Mouse (Mus musculus) intestine, postnatal 0 days (tissue): ENCODE results near the gene Arsg. TPM values are rescaled to one million over a fixed set of nuclear protein-coding genes. Genes with fewer than 3 reads are reported as not detected.

Source experiments
- ATAC-seq: fragments of 200-750 bp; cut with Nextera tagmentation; 2 replicates; pipeline ENCODE4 v1.8.0; 2017; ENCODE audit warnings: mild to moderate bottlenecking, moderate TSS enrichment, moderate library complexity
- H3K27ac ChIP-seq: fragments of 300-500 bp; sonication (generic); 2 replicates; pipeline ENCODE4 v1.5.1; 2014; ENCODE audit warnings: mild to moderate bottlenecking, low read depth, low read length, moderate library complexity
- H3K27me3 ChIP-seq: fragments of 300-500 bp; sonication (generic); replicated peaks from 2 replicates; pipeline ENCODE4 v1.6.1; 2014; ENCODE audit warnings: low read length, mixed read lengths; ENCODE audit not compliant: control insufficient read depth, insufficient read depth
- H3K36me3 ChIP-seq: fragments of 300-500 bp; sonication (generic); 2 replicates; pipeline ENCODE4 v1.6.1; 2014; ENCODE audit warnings: mild to moderate bottlenecking, moderate library complexity; ENCODE audit not compliant: control insufficient read depth, insufficient read depth
- H3K4me1 ChIP-seq: fragments of 300-500 bp; sonication (generic); replicated peaks from 2 replicates; pipeline ENCODE4 v1.6.1; 2014; ENCODE audit warnings: antibody characterized with exemption, low read length, mixed read lengths; ENCODE audit not compliant: control insufficient read depth, insufficient read depth
- H3K4me2 ChIP-seq: fragments of 300-500 bp; sonication (generic); replicated peaks from 2 replicates; pipeline ENCODE4 v1.6.1; 2014; ENCODE audit warnings: low read depth, mild to moderate bottlenecking, moderate library complexity
- H3K4me3 ChIP-seq: fragments of 300-500 bp; sonication (generic); 2 replicates; pipeline ENCODE4 v1.5.1; 2014; ENCODE audit warnings: low read depth, low read length
- H3K9ac ChIP-seq: fragments of 300-500 bp; sonication (generic); 2 replicates; pipeline ENCODE4 v1.6.1; 2014; ENCODE audit warnings: mild to moderate bottlenecking, low read depth, low read length
- H3K9me3 ChIP-seq: fragments of 300-500 bp; sonication (generic); 2 replicates; pipeline ENCODE4 v1.6.1; 2016; ENCODE audit warnings: mixed run types; ENCODE audit not compliant: control insufficient read depth
- CTCF ChIP-seq: sonication (generic); IDR thresholded peaks from 2 replicates; pipeline ENCODE4 v1.5.1; 2016; ENCODE audit warnings: low read depth, mild to moderate bottlenecking, control low read depth, antibody characterized with exemption, moderate library complexity
- WGBS: fragments of 180-500 bp; shearing (Covaris S2); extraction: QIAGEN DNeasy Blood & Tissue Kit; methylation state at CpG from one replicate; pipeline ENCODE4 v1.1.7; 2014; 5-methylcytosine and 5-hydroxymethylcytosine counted together
- polyA plus RNA-seq: library from polyadenylated mRNA; unstranded; fragments of >200 nt; fragmentation: Nextera tagmentation; extraction: Ambion mirVana; gene quantifications from 2 replicates; pipeline ENCODE4 v1.2.1, GENCODE M21; 2015

The Arsg gene
- polyA plus RNA-seq, 1 experiment from 2014 or later, result 50.9 TPM

- peak; percentile 43 for TF ChIP-seq CTCF
- Histone ChIP-seq H3K36me3 (no peaks in the 10 kb centered on the region), H3K9ac (no peak overlapping the region), H3K4me1 (no peaks in the 10 kb centered on the region), H3K9me3 (no peaks in the 10 kb centered on the region), H3K27me3 (no peaks in the 10 kb centered on the region), H3K4me3 (no peak overlapping the region), H3K27ac (no peak overlapping the region), H3K4me2 (no peak overlapping the region)
- WGBS, result 88% methylated on average over 8 of the region's 8 CpGs
- ATAC-seq, result no peak
Measured at GRCm38 (mm10) chr11:109443468-109444263, 29.5 kb upstream of the Arsg start.

DNA sequence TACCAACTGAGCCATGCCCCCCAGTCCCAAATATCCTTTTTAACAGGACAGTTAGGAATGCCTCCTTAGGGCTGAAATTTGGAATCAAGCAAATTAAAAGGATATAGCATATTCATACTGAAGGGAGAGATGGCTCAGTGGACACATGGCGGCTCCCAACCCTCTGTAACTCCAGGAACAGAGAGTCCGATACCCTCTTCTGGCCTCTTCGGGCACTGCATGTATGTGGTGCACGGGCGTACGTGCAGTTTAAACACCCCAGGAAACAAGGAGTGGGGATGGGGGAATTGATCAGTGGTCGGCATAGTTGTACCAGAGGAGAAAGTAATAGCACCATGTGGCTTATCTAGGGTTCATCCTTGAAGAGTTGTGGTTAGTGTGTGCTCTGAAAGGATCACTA is 28.6 kb upstream of the Arsg start:
- WGBS, result 61% methylated on average over 7 of the region's 7 CpGs
- H3K4me3 ChIP-seq, result no peak overlapping the region
- H3K4me2 ChIP-seq, result no peak overlapping the region
- no peaks in the 10 kb centered on the region for H3K9me3 ChIP-seq
- TF ChIP-seq CTCF, result peak; percentile 66
- no peaks in the 10 kb centered on the region for H3K4me1 ChIP-seq
- no peaks in the 10 kb centered on the region for H3K36me3 ChIP-seq
- ATAC-seq, result no peak
- no peaks in the 10 kb centered on the region for H3K27me3 ChIP-seq
- H3K9ac ChIP-seq, result no peak overlapping the region
- no peak overlapping the region for H3K27ac ChIP-seq

DNA sequence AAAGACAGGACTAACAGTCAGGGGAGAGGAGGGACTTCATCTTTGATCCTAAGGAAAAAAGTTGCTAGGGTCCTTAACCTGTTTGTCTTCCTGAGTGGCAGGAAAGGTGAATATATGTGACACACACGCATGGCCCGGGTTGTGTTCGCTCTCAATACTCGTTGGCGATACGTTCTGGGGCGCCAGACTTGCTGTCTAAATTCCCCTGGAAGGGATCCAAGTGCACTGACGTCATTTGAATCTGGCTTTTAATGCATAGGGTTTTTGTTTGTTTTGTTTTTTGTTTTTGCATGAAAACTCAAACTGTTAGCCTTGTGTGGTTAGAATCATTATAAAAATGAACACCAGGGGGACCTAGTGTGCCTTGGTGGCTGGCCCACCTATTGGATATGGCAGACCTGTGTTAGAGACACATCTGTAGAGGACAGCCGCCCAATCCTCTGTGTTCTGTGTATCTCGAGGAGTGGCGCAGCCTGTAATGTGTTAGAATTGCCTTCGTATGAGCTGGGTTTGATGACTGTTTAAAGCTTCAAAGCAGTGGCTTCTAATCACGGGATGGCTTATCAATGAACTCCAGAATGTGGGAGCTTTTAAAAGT is 27.6 kb upstream of the Arsg start:
- WGBS, result 50% methylated on average over 13 of the region's 13 CpGs

GRCm38 (mm10) chr11:109451169-109451568 is 22.0 kb upstream of the Arsg start:
- H3K9ac ChIP-seq, result no peak overlapping the region
- H3K27me3 ChIP-seq, result no peaks in the 10 kb centered on the region
- TF ChIP-seq CTCF, result no peak
- no peak overlapping the region for H3K4me2 ChIP-seq
- 82% methylated on average over 11 of the region's 11 CpGs for WGBS
- H3K36me3 ChIP-seq, result peaks cover 29% of the 10 kb centered on the region
- no peak overlapping the region for H3K4me3 ChIP-seq
- no peak for ATAC-seq
- no peaks in the 10 kb centered on the region for H3K4me1 ChIP-seq
- no peaks in the 10 kb centered on the region for H3K9me3 ChIP-seq
- H3K27ac ChIP-seq, result no peak overlapping the region

More for the DNA sequence above, 27.6 kb upstream of the Arsg start:
- Histone ChIP-seq H3K4me3 (no peak overlapping the region), H3K4me1 (no peaks in the 10 kb centered on the region), H3K36me3 (no peaks in the 10 kb centered on the region), H3K9me3 (no peaks in the 10 kb centered on the region), H3K9ac (no peak overlapping the region), H3K4me2 (no peak overlapping the region), H3K27ac (no peak overlapping the region), H3K27me3 (no peaks in the 10 kb centered on the region)
- 0 out of 2 replicates have a peak, but pooled peaks have one; percentile 41 for ATAC-seq
- peak; percentile 90 for TF ChIP-seq CTCF

- H3K36me3 ChIP-seq, result peaks cover 44% of the 10 kb centered on the region
- H3K27me3 ChIP-seq, result no peaks in the 10 kb centered on the region
- H3K4me2 ChIP-seq, result no peak overlapping the region
- no peak overlapping the region for H3K4me3 ChIP-seq
- H3K27ac ChIP-seq, result no peak overlapping the region
- H3K9ac ChIP-seq, result no peak overlapping the region
- no peaks in the 10 kb centered on the region for H3K9me3 ChIP-seq
- TF ChIP-seq CTCF, result no peak
- WGBS, result 92% methylated on average over 5 of the region's 5 CpGs
- ATAC-seq, result no peak
- no peaks in the 10 kb centered on the region for H3K4me1 ChIP-seq
Measured at GRCm38 (mm10) chr11:109456261-109456660, 16.9 kb upstream of the Arsg start.

DNA sequence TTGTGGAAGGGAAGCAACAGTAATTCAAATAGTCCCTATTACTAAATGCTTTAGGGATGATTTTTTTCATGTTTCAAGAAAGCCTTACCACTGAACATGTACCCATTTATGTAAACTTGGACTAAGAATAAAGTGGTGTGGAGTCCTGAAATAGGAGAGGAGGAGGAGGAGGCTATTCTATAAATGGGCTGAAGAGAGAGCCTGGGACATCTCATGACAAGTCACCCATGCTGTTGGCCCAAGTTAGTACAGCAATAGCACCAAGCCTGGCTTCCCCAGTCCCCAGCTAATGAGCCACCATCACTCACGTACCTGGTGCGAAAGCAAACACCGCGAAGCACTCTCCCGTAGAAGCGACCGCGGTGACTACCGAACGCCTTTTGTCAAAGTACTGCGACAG is 15.0 kb upstream of the Arsg start:
- no peaks in the 10 kb centered on the region for H3K9me3 ChIP-seq
- H3K4me3 ChIP-seq, result no peak overlapping the region
- no peaks in the 10 kb centered on the region for H3K4me1 ChIP-seq
- H3K27ac ChIP-seq, result no peak overlapping the region
- no peak overlapping the region for H3K9ac ChIP-seq
- H3K36me3 ChIP-seq, result peaks cover 45% of the 10 kb centered on the region
- no peak for TF ChIP-seq CTCF
- WGBS, result 93% methylated on average over 11 of the region's 11 CpGs
- no peak overlapping the region for H3K4me2 ChIP-seq
- no peak for ATAC-seq
- no peaks in the 10 kb centered on the region for H3K27me3 ChIP-seq
